Mouse (Mus musculus): Measurements from ENCODE around the gene Gabrg2.

Gabrg2 gene

DNA sequence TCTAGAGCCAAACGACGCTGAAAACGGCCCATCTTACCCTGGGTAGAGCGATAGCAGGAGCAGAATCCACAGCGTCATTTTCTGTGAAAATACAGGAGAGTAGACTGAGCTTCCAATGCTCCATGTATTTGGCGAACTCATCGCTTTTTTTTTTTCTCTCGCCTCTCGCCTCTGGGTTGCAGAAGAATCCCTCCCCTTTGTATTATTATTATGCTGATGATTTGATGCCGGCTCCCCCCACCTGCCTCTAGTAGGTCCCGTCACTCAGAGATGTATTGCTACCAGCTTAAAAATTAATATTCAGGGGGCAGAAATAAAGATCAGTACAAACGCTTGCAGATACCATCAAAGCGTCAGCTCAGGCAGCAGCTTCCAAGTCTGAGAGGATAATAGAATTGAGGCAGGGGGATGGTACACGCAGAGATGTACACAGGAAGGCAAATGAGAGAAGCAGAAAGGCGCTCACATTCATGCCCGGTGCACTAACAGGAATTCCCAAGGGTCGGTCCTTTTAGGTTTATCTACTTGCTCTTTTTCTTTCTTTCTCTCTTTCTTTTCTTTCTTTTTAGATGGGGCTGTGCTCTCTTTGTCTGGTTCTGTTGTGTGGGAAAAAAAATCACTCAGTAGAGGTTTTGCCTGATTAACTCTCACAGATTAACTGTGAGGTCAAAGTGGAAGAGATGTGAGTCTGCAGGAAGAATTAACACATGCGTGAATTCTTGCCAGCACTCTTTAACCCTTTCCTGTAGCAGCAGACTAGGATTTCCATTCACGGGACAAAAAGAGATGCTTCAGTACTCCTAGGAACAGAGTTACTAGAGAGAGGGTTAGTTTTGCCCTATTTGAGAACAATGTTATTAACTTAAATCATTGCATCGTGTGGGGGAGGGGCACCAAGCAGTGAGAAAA, at the start of gene Gabrg2:
Gabrg2 (minus strand) TSS at position 668 of the 909 bp plus-strand sequence.
- DNase-seq = no peak

DNA sequence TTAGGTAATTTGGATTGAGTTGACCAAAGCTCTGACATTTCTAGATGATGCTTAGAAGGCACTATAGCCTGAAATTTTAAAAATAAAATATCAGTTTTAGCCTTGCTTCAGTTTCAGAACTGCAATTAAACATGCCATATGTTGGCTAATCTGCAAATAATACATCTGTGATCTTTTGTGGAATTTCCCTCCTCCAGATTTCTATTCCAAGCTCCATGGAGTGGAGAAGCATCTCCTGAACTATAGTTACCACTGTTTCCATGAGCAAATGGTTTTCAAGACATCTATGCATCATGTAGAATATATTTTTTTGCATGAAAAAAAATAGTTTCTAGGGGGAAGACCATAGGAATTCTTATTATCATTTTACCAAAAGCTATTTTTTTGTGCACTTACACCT, 47.5 kb upstream of the Gabrg2 start:
- no peak for DNase-seq

DNA sequence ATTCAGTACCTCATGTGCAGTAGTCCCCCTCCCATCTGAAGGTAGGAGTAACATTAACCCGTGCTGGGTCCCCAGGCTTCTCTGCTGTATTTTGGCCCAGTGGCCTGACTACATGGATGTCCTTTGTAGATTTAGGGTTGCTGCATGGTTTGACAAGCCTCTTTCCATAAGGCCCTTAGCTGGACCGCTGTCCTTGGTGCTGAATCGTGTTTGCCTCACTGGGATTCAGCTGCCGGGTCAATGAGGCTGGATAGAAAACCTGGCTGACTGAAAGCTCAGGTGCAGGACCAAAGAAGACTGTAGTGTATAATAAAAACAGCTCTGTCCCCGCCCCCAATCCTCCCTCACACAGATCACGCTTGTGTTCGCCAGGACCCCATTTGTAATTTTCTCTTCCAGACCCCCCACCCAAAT, 1.2 kb downstream of the Gabrg2 start:
- DNase-seq = peak; percentile 51

DNA sequence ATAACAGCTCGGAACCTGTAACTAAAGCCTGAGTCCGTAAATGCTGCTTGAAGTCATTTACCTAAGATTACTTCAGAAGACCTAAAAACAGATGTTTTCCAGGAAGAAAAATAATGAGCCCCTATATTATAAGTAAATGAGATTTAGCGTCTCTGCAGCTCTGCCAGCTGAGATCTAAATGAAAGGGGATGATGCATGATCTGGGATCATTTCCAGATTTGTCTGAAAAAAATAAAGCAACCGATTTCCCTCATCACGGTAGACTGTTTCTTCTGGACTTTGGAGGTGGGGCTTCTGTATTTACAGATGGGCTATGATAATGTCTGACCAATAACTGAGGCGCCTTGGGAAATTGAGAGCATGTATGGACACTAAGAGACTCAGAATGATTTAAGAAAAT, 20.5 kb downstream of the Gabrg2 start:
- no peak for DNase-seq

DNA sequence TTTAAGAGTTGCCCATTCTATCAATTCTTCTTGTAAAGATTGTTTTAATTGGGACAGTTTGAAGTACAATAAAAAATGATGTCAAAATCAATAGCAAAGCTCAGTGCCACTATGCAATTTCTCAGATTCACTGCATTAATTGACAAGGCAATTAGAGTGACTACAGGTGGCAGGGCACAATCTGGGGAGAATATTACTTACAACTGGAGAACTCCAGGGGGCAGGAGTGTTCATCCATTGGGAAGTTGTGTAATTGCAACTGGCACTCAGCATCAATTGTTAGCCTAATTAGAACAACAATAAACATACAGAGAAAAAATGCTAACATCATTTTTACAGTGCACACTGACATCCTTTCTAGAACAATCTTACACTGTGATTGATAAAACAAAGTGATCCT, 32.1 kb downstream of the Gabrg2 start:
- no peak for DNase-seq

DNA sequence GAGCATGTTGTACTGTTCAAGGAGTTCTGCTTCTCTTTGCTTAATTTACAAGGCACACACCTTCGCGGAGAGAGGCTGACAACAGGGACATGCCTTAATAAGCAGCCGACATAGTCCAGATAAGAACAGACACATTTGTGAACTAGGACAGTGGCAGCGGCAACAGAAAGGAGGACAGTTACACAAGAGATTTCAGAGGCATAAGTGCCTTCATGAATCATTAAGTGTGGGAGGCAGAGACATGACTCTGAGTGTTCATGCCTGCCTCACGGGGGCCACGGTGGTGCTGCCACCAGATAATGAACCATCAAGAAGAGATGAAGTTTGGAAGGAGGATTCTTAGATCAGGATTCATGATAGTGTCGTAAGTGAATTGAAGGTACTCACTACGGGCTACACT, 38.0 kb downstream of the Gabrg2 start:
- DNase-seq = no peak

DNA sequence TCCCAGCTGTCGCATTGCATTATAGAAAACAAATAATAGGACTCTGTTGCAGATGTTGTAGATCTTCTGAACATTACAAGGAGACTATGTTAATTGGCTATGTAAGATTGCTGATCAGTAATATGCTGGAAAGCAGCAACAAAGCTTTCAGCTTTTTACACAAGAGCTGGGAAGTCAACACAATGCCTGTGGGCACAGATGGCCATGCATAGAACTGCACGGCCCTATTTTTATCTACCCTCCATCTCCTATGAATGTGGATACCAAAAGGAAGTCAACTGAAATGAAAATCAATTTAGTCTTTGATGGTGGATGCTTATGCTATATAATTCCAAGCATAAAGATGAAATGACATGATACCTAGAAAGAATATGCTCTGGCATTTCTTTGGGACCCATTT, 47.1 kb downstream of the Gabrg2 start:
- no peak for DNase-seq

DNA sequence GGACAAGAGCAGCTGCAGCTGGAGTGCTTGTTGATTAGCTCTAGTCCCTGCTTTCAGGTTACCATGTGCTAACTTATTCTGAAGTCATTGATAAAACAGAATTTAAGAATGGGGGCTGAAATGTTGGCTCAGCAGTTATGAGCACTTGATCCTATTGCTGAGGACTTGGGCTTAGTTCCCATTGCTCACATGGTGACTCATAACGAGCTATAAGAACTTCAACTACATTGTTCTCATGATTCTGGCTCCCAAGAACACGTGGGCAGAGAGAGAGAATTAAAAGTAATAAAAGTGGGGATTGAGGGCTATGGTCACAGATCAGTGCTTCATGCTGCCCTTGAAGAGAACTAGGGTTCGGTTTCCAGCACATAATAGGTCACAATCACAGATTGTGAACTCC, 48.8 kb downstream of the Gabrg2 start:
- DNase-seq = no peak

DNA sequence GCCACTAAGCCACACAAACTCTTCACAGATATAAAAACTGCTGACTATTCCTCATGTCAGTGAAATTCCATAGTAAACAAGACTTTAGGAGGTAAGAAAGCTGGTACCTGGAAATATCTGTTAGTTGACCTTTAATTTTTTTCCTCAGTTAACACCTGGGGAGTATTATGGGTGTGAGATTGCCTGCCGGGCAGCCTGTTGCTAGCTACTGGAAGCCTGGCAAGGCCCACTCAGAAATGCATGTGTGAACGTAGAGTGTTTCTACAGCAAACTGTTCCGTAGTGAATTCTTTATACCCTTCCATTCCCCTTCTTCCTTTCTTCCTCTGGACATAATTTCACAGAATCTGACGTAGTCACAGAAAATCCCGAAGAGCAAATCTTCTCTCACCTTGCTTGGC, 55.2 kb downstream of the Gabrg2 start:
- DNase-seq = no peak

DNA sequence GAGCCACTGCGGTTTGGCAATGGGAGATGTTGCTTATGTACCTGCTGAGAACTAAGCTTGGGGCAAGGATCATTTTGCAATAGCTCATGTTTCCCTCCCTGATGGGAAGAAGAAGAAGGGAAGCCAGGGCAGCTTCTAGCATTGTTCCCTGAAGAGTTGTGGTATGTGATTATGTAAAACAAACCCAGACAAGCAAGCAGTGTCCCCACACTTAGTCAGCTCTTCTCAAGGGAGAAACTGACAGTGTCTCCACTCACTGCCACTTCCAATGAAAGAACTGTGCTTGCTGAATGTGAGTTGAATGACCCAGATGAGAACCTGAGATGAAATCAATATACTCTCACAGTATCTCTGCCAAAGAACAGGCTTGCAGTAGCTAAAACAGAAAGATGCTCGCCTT, 62.7 kb downstream of the Gabrg2 start:
- no peak for DNase-seq

DNA sequence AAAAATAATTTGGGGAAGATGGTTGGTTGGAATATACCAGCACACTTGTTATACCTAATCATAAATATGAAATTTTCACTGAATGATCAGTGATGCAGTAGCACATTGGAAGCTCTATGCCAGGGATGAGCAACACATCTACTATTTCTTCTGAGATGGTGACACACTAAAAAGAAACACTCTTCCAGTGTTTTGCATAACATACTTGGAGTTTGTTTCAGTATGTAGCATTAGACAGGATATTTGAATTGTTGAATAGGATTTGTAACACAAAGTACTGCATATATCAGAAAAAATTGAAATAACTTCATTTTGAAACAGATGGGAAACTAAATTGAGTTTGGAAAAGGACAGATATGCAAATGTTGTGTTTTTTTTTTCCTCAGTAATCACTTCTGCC, 81.8 kb downstream of the Gabrg2 start:
- no peak for DNase-seq

DNA sequence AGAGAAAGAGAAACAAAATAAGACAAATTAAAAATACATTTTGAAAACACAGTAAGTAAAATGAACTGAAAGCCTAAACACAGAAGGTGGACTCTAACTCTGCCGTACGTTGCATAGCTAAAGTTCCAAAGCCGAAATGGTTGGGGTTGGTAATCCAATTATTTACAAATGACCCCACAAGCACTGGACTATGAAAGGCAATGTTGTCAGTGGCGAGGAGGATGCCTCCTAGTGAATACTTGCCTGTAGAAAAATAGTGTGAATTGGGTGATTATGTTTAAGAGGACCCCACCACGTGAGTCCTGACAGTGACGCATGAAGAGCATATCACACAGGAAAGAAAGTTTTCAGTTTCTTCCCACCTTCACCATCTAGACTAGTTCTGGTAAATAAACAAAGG, 86.6 kb downstream of the Gabrg2 start:
- DNase-seq = no peak

DNA sequence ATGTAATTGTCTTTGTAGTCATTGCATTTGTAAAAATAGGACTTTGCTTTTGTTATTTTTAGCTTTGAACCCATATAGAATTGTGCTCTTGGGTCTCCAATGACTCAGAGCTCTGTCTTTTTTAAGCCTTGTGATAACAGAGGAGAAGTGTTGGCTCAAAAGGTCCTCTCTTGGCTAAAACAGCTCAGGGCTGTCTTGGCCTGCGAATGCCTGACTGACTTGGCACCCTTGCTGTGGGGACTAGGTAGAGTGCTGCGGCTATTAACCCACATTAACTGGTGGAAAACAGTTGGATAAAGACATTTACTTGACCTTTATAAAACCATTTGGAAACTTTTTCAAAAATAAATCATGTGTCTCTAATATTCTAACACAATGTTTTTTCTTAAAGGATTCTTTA, 97.0 kb downstream of the Gabrg2 start:
- no peak for DNase-seq

Measured in kidney, adult 9 months (tissue).